Comparison of ENCODE assay signal across 24 mouse cellular contexts in the genomic region with DNA sequence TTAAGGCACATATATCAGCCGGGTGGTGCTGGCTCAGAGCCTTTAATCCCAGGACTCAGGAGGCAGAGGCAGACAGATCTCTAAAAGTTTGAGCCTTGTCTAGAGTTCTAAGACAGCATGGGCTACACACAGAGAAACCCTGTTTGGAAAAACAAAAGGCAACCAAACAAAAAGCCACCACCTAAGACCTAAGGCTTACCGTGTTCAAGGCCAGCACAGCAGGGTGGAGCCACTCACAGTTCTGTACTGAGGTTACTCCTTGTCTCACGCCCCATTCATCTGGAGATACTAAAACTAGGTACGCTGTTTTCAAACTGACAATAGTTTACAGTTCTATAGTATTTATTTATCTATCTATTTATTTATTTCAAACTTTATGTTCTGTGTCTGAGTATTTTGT. TPM values are rescaled to one million over a fixed set of nuclear protein-coding genes. Genes with fewer than 3 reads are reported as not detected.
"Had no signal": no experiment of that assay in that cellular context is flagged by ENCODE, and none has a peak within 500 bp of the region (broad histone marks: within the 10 kb centered on the region; RNA-seq: fewer than 3 reads in every experiment).

No protein-coding gene starts in this region.

- H3K36me3 ChIP-seq: liver, embryonic 15.5 days; lung, embryonic 15.5 days; midbrain, embryonic 13.5 days; midbrain, embryonic 15.5 days; neural tube, embryonic 12.5 days; stomach, embryonic 15.5 days had no signal

- ATAC-seq: liver, postnatal 0 days; midbrain, embryonic 13.5 days; midbrain, embryonic 15.5 days had no signal

- H3K4me3 ChIP-seq: liver, embryonic 15.5 days; lung, embryonic 15.5 days; midbrain, embryonic 13.5 days; midbrain, embryonic 15.5 days; neural tube, embryonic 12.5 days; stomach, embryonic 15.5 days had no signal

- H3K27me3 ChIP-seq: liver, embryonic 15.5 days; lung, embryonic 15.5 days; midbrain, embryonic 13.5 days; midbrain, embryonic 15.5 days; neural tube, embryonic 12.5 days; stomach, embryonic 15.5 days had no signal

- H3K9ac ChIP-seq: liver, embryonic 15.5 days; liver, postnatal 0 days; lung, embryonic 15.5 days; midbrain, embryonic 13.5 days; midbrain, embryonic 15.5 days; neural tube, embryonic 12.5 days; stomach, embryonic 15.5 days had no signal

- DNase-seq: liver, postnatal 0 days; lung, adult 2 months; lung, postnatal 10 days; right cerebral cortex, postnatal 14 days; thymus, adult 2 months; thymus, postnatal 25 days; thymus, postnatal 4 days had no signal

- H3K27ac ChIP-seq: liver, embryonic 15.5 days; midbrain, embryonic 13.5 days; midbrain, embryonic 15.5 days; neural tube, embryonic 12.5 days; stomach, embryonic 15.5 days; stomach, postnatal 0 days had no signal

- H3K9me3 ChIP-seq: liver, embryonic 15.5 days; lung, embryonic 15.5 days; midbrain, embryonic 13.5 days; midbrain, embryonic 15.5 days; neural tube, embryonic 12.5 days; stomach, embryonic 15.5 days had no signal

RNA-seq across cellular contexts. Expression of gene Mrgprf, which starts 15.2 kb away (rescaled TPM):
- total RNA-seq: megakaryocyte, adult 5-6 weeks; megakaryocyte-erythroid progenitor cell, adult 5-6 weeks; monocyte, adult 5-6 weeks; neutrophil, adult 5-6 weeks had no signal

RNA-seq across cellular contexts. Expression of gene Mrgprd, which starts 29.2 kb away (rescaled TPM):
- total RNA-seq: megakaryocyte, adult 5-6 weeks; megakaryocyte-erythroid progenitor cell, adult 5-6 weeks; midbrain, postnatal 0 days; monocyte, adult 5-6 weeks; neutrophil, adult 5-6 weeks had no signal
- polyA plus RNA-seq: liver, embryonic 15.5 days; liver, postnatal 0 days; lung, adult 2 months; lung, embryonic 15.5 days; midbrain, embryonic 11.5 days; midbrain, embryonic 13.5 days; midbrain, embryonic 15.5 days; midbrain, postnatal 0 days; neural tube, embryonic 14.5 days; spleen, adult 2 months; stomach, embryonic 15.5 days; stomach, postnatal 0 days; testis, adult 2 months; thymus, adult 2 months; urinary bladder, adult 2 months had no signal
